Mouse (Mus musculus) CH12.LX (cell line): ENCODE measurements around the gene Zfp580. TPM values are rescaled to one million over a fixed set of nuclear protein-coding genes. Genes with fewer than 3 reads are reported as not detected.

Experiments
- DNase-seq: peaks from one replicate; pipeline ENCODE4 v3.0.0-alpha.2; 2013; ENCODE audit errors: extremely low read depth
- H3K27ac ChIP-seq: 2 replicates; pipeline ENCODE4 v1.5.1; 2012; ENCODE audit warnings: low read depth, mild to moderate bottlenecking, control low read depth, moderate library complexity; ENCODE audit not compliant: insufficient read depth
- H3K27me3 ChIP-seq: replicated peaks from 2 replicates; pipeline ENCODE3; 2012; ENCODE audit warnings: inconsistent platforms
- H3K36me3 ChIP-seq, 2 experiments: replicated peaks in 1 of 2; 2 replicates each; pipeline versions ENCODE3 to v1.6.1; 2012; ENCODE audit warnings: inconsistent platforms in 1 of 2, low read length in 1 of 2, mild to moderate bottlenecking in 1 of 2, mixed read lengths in 1 of 2, moderate library complexity in 1 of 2; ENCODE audit not compliant: control insufficient read depth in 1 of 2, insufficient read depth in 1 of 2
- H3K4me1 ChIP-seq, 2 experiments: 2 replicates each; pipeline ENCODE4 v1.6.1; 2012; ENCODE audit warnings: inconsistent platforms in 1 of 2, moderate library complexity in 1 of 2; ENCODE audit not compliant: insufficient read depth in 2 of 2, control insufficient read depth in 1 of 2
- H3K4me2 ChIP-seq: 2 replicates; pipeline ENCODE4 v1.6.1; 2012; ENCODE audit warnings: low read depth, mild to moderate bottlenecking, control low read depth; ENCODE audit not compliant: poor library complexity, insufficient read depth, severe bottlenecking
- H3K4me3 ChIP-seq, 3 experiments: fragments of 150-350 bp in 1 of 3; sonication (generic) in 1 of 3; replicated peaks in 1 of 3; 2 replicates each; pipeline versions ENCODE3 to v1.5.1; 2011 to 2012; ENCODE audit warnings: low read depth in 2 of 3, low read length in 2 of 3, mild to moderate bottlenecking in 2 of 3, moderate library complexity in 2 of 3, control low read depth in 1 of 3, improper control_type of control experiment in 1 of 3, inconsistent platforms in 1 of 3, mixed read lengths in 1 of 3; ENCODE audit not compliant: poor library complexity in 1 of 3
- H3K79me2 ChIP-seq: replicated peaks from 2 replicates; pipeline ENCODE4 v1.6.1; 2012; ENCODE audit warnings: mild to moderate bottlenecking, moderate library complexity; ENCODE audit not compliant: control insufficient read depth, poor library complexity, insufficient read depth, severe bottlenecking; ENCODE audit errors: extremely low read depth
- H3K9ac ChIP-seq: 2 replicates; pipeline ENCODE4 v1.6.1; 2012; ENCODE audit warnings: low read depth, mild to moderate bottlenecking, control low read depth, moderate library complexity; ENCODE audit not compliant: insufficient read depth
- H3K9me3 ChIP-seq: replicated peaks from 2 replicates; pipeline ENCODE3; 2012; ENCODE audit warnings: low read length, inconsistent platforms, mixed read lengths
- BHLHE40 ChIP-seq: IDR thresholded peaks from 2 replicates; pipeline ENCODE4 v1.6.1; 2011; ENCODE audit warnings: mild to moderate bottlenecking, low read depth, low read length, improper control_type of control experiment
- CHD2 ChIP-seq: IDR thresholded peaks from 2 replicates; pipeline ENCODE4 v1.6.1; 2011; ENCODE audit warnings: low read length, improper control_type of control experiment
- CTCF ChIP-seq, 2 experiments: IDR thresholded peaks in 1 of 2; conservative IDR thresholded peaks in 1 of 2; 2 replicates each; pipeline ENCODE4 v1.5.1; 2011 to 2012; ENCODE audit warnings: low read depth in 2 of 2, low read length in 2 of 2, improper control_type of control experiment in 1 of 2, inconsistent platforms in 1 of 2, mild to moderate bottlenecking in 1 of 2, moderate library complexity in 1 of 2
- ELF1 ChIP-seq: IDR thresholded peaks from 2 replicates; pipeline ENCODE4 v1.6.1; 2014; ENCODE audit warnings: low read depth, mild to moderate bottlenecking, inconsistent platforms, low read length, improper control_type of control experiment
- EP300 ChIP-seq: IDR thresholded peaks from 2 replicates; pipeline ENCODE4 v1.6.1; 2011; ENCODE audit warnings: low read length, improper control_type of control experiment
- GABPA ChIP-seq: IDR thresholded peaks from 2 replicates; pipeline ENCODE4 v1.6.1; 2012; ENCODE audit warnings: low read depth, low read length, improper control_type of control experiment, inconsistent platforms; ENCODE audit not compliant: insufficient replicate concordance
- HCFC1 ChIP-seq: IDR thresholded peaks from 2 replicates; pipeline ENCODE4 v1.6.1; 2012; ENCODE audit warnings: low read depth, mild to moderate bottlenecking, inconsistent platforms, low read length, improper control_type of control experiment
- IRF4 ChIP-seq: IDR thresholded peaks from 2 replicates; pipeline ENCODE4 v1.6.1; 2014; ENCODE audit warnings: low read depth, mild to moderate bottlenecking, inconsistent platforms, low read length, improper control_type of control experiment
- JUN ChIP-seq: IDR thresholded peaks from 2 replicates; pipeline ENCODE4 v1.6.1; 2011; ENCODE audit warnings: low read depth, mild to moderate bottlenecking, low read length, improper control_type of control experiment, moderate library complexity; ENCODE audit not compliant: insufficient read depth
- JUND ChIP-seq: conservative IDR thresholded peaks from 2 replicates; pipeline ENCODE4 v1.6.1; 2011; ENCODE audit warnings: low read depth, low read length, improper control_type of control experiment
- KAT2A ChIP-seq: IDR thresholded peaks from 2 replicates; pipeline ENCODE4 v1.6.1; 2012; ENCODE audit warnings: low read length, improper control_type of control experiment, inconsistent platforms; ENCODE audit not compliant: insufficient replicate concordance
- MAFK ChIP-seq: IDR thresholded peaks from 2 replicates; pipeline ENCODE4 v1.6.1; 2011; ENCODE audit warnings: low read length, improper control_type of control experiment; ENCODE audit not compliant: insufficient replicate concordance
- MAX ChIP-seq: IDR thresholded peaks from 2 replicates; pipeline ENCODE4 v1.6.1; 2011; ENCODE audit warnings: low read length, improper control_type of control experiment
- MEF2A ChIP-seq: IDR thresholded peaks from 2 replicates; pipeline ENCODE4 v1.6.1; 2014; ENCODE audit warnings: low read depth, mild to moderate bottlenecking, inconsistent platforms, low read length, improper control_type of control experiment, borderline replicate concordance
- MXI1 ChIP-seq: IDR thresholded peaks from 2 replicates; pipeline ENCODE4 v1.6.1; 2011; ENCODE audit warnings: mild to moderate bottlenecking, low read depth, low read length, improper control_type of control experiment
- MYC ChIP-seq: IDR thresholded peaks from 2 replicates; pipeline ENCODE4 v1.6.1; 2011; ENCODE audit warnings: low read depth, mild to moderate bottlenecking, improper control_type of control experiment, low read length
- NELFE ChIP-seq: IDR thresholded peaks from 2 replicates; pipeline ENCODE4 v1.6.1; 2011; ENCODE audit warnings: low read depth, low read length, improper control_type of control experiment
- NRF1 ChIP-seq: IDR thresholded peaks from 2 replicates; pipeline ENCODE4 v1.6.1; 2014; ENCODE audit warnings: low read depth, mild to moderate bottlenecking, inconsistent platforms, low read length, improper control_type of control experiment, moderate library complexity
- PAX5 ChIP-seq: IDR thresholded peaks from 2 replicates; pipeline ENCODE4 v1.6.1; 2012; ENCODE audit warnings: low read length, inconsistent platforms, mixed read lengths
- POLR2A ChIP-seq: IDR thresholded peaks from 2 replicates; pipeline ENCODE4 v1.6.1; 2011; ENCODE audit warnings: low read depth, mild to moderate bottlenecking, improper control_type of control experiment, low read length
- POLR2AphosphoS2 ChIP-seq: IDR thresholded peaks from 2 replicates; pipeline ENCODE4 v1.6.1; 2011; ENCODE audit warnings: low read depth, low read length, improper control_type of control experiment
- RCOR1 ChIP-seq: conservative IDR thresholded peaks from 2 replicates; pipeline ENCODE4 v1.6.1; 2012; ENCODE audit warnings: low read depth, mild to moderate bottlenecking, inconsistent platforms, low read length, improper control_type of control experiment
- SIN3A ChIP-seq: IDR thresholded peaks from 2 replicates; pipeline ENCODE4 v1.6.1; 2012; ENCODE audit warnings: low read length, improper control_type of control experiment, inconsistent platforms
- TCF12 ChIP-seq: IDR thresholded peaks from 2 replicates; pipeline ENCODE4 v1.6.1; 2014; ENCODE audit warnings: low read depth, mild to moderate bottlenecking, inconsistent platforms, low read length, improper control_type of control experiment
- USF1 ChIP-seq: IDR thresholded peaks from 2 replicates; pipeline ENCODE4 v1.6.1; 2014; ENCODE audit warnings: low read depth, mild to moderate bottlenecking, inconsistent platforms, low read length, improper control_type of control experiment
- USF2 ChIP-seq: conservative IDR thresholded peaks from 2 replicates; pipeline ENCODE4 v1.6.1; 2011; ENCODE audit warnings: low read depth, low read length, improper control_type of control experiment
- ZMIZ1 ChIP-seq: IDR thresholded peaks from 2 replicates; pipeline ENCODE4 v1.6.1; 2012; ENCODE audit warnings: low read depth, mild to moderate bottlenecking, inconsistent platforms, low read length, improper control_type of control experiment
- ZNF384 ChIP-seq: IDR thresholded peaks from 2 replicates; pipeline ENCODE4 v1.6.1; 2012; ENCODE audit warnings: low read depth, low read length, improper control_type of control experiment, inconsistent platforms
- dilution Hi-C: fragments of 300-500 bp; cut with MboI; formaldehyde crosslinking; loops from 2 replicates; pipeline ENCODE4 v1.14.3; 2020; ENCODE audit warnings: low sequenced_read_pairs; ENCODE audit not compliant: extremely low pct_unique_long_range_greater_than_20kb, extremely low pct_ligation_motif_present
- in situ Hi-C: fragments of 300-500 bp; cut with MboI; formaldehyde crosslinking; loops from 3 replicates; pipeline ENCODE4 v1.14.3; 2019; ENCODE audit warnings: low sequenced_read_pairs, low pct_ligation_motif_present, low pct_unique_long_range_greater_than_20kb, mixed read lengths
- polyA plus RNA-seq: library from polyadenylated mRNA; unstranded; fragments of >175 nt; gene quantifications from 2 replicates; pipeline ENCODE4 v1.2.1, GENCODE M21; 2012; ENCODE audit warnings: low read depth; ENCODE audit not compliant: insufficient read length
- total RNA-seq, 2 experiments: library from RNA; depleted of rRNA; stranded (reverse); fragments of 300-350 nt in 1 of 2; fragments of >200 nt in 1 of 2; gene quantifications; 2 replicates each; pipeline ENCODE4 v1.2.3; 2012 to 2014

Gene Zfp580
- total and polyA plus RNA-seq, 3 experiments, result 1.2 to 15.6 (median 2.6) TPM

GRCm38 (mm10) chr7:5012681-5013513 lies 38.4 kb upstream of the Zfp580 start:
- H3K4me1 ChIP-seq, result peaks cover 4 to 27% of the 10 kb centered on the region in 2 experiments
- DNase-seq, result peak; percentile 70
- no peak overlapping the region for H3K27ac ChIP-seq
- in situ Hi-C loops (no loop called here), dilution Hi-C loops (no loop called here)
- peak overlapping the region; percentile 21 to 46 (median 43) for H3K4me3 ChIP-seq
- peak overlapping the region; percentile 77 for H3K4me2 ChIP-seq
- TF ChIP-seq KAT2A, result no peak
- no peak for TF ChIP-seq HCFC1
- TF ChIP-seq POLR2A, result peak; percentile 53
- no peak for TF ChIP-seq POLR2AphosphoS2
- TF ChIP-seq JUN, result no peak
- TF ChIP-seq NRF1, result peak; percentile 45; the same call in 1 of the 2 replicates
- no peak for TF ChIP-seq RCOR1
- no peak for TF ChIP-seq IRF4
- peaks cover 49 to 57% of the 10 kb centered on the region in 2 experiments for H3K36me3 ChIP-seq
- no peaks in the 10 kb centered on the region for H3K27me3 ChIP-seq
- peak overlapping the region; percentile 97; the same call in 1 of the 2 replicates for H3K9ac ChIP-seq
- peaks cover 6% of the 10 kb centered on the region for H3K9me3 ChIP-seq
- peaks cover 6% of the 10 kb centered on the region; the same call in 1 of the 2 replicates for H3K79me2 ChIP-seq

DNA sequence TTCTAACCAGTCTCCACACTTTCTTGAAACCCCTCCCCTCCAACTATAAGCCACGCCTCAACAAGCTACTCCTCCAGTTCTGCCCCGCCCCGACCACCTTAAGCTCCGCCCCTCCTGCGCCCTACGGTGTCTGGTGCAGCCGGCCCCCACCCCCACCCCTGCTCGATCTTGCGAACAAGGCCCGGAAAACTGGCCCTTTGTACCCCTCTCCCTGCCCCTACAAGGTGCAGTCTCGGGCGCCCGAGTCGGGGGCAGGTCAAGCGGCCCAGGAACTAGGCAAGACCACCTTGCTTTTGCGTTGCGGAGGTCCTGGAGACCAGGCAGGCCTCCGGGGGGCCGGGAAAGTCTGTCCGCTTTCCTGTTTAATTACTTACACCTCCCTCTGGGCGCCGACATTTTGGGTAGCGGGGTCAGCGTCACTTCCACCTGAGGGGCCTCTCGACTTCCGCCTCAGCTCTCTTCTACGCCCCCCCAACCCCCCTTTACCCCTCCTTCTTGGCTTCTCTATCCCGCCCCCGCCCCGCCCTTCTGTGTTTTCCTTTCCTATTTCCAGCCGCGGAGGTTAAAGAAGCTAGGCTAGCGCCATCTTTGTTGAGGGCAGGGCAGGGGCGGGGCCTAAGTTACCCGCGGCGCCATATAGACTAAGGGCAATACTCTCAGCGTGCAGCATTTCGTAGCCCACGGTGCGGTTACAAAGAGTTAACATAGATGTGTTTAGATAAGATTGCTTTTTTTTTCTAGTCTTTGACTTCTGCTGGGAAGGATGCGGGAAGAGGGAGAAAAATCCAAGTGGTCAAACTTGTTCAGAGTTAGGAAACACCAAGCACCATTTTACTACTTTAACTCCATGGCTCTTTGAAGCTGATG lies 36.9 kb upstream of the Zfp580 start, which contains the start of the genes Zfp524 and Fiz1:
Gene Zfp524 (plus strand): TSS at position 165 of the 867 bp plus-strand sequence.
Gene Fiz1 (minus strand): TSS at position 447 of the 867 bp plus-strand sequence.
- dilution Hi-C loops, result no loop called here
- Histone ChIP-seq H3K4me3 (peak within 1 kb of the TSS; percentile 75 to 81 (median 78)), H3K9me3 (peaks cover 6% of the 10 kb centered on the region), H3K4me2 (peak within 1 kb of the TSS; percentile 77), H3K79me2 (peaks cover 6% of the 10 kb centered on the region; the same call in 1 of the 2 replicates), H3K9ac (peak within 1 kb of the TSS; percentile 97), H3K36me3 (peaks cover 36 to 46% of the 10 kb centered on the region in 2 experiments), H3K27me3 (no peaks in the 10 kb centered on the region), H3K27ac (peak within 1 kb of the TSS; percentile 90), H3K4me1 (peaks cover 4 to 36% of the 10 kb centered on the region in 2 experiments)
- in situ Hi-C loops, result no loop called here
- peak; percentile 97 for DNase-seq
- TF ChIP-seq EP300 (no peak), MAX (no peak), NELFE (peak; percentile 67), BHLHE40 (no peak), IRF4 (peak; percentile 43), MYC (peak; percentile 76), MXI1 (no peak; the same call in 1 of the 2 replicates), GABPA (no peak; the same call in 1 of the 2 replicates), PAX5 (no peak), TCF12 (peak; percentile 65), SIN3A (no peak; the same call in 1 of the 2 replicates), ELF1 (peak; percentile 68), USF1 (no peak), CHD2 (peak; percentile 65; the same call in 1 of the 2 replicates), MAFK (no peak), POLR2A (peak; percentile 83), USF2 (no peak), KAT2A (peak; percentile 84; the same call in 1 of the 2 replicates), ZMIZ1 (no peak; the same call in 1 of the 2 replicates), JUND (no peak), HCFC1 (peak; percentile 85), ZNF384 (peak; percentile 42; the same call in 1 of the 2 replicates), CTCF (conservative IDR thresholded peaks at IDR 0.05 in 1 of 2, IDR thresholded peaks at IDR 0.05 in 1 of 2; ENCODE audit: low read depth in 2 of 2, low read length in 2 of 2) (no peak), MEF2A (peak; percentile 10; the same call in 1 of the 2 replicates), POLR2AphosphoS2 (peak; percentile 14; the same call in 1 of the 2 replicates), NRF1 (peak; percentile 82)
